21 mouse cellular contexts compared by ENCODE assay signal in the genomic region with DNA sequence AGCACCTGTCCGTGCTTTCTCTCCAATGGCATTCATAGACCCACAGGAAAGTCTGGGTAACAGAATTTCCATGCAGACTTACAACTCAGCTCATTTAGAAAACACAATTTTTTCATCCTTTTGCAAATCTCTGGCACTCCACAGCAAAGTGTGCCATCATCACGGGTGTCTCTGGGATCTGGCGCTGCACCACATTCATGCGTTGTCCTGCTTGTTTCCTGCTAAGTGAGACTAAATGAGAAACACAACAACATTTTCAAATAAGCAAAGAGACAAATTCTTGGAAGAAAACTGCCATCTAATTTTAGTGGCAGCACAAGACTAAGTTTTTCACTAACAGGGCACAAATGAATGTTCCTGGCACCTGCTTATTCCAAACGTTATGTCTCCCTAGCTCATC.
DNase-seq lines count a peak whose midpoint lies in the region; ATAC-seq lines count a peak whose summit lies in the region.
"Had no signal": no experiment of that assay in that cellular context is flagged by ENCODE, and none has a peak within 500 bp of the region (broad histone marks: within the 10 kb centered on the region; RNA-seq: fewer than 3 reads in every experiment).

No protein-coding gene starts in this region.

- DNase-seq in frontal cortex, adult 2 months (ENCODE audit: extremely low spot score in 1 of 2, low spot score in 1 of 2): no peak
- DNase-seq in layer of hippocampus, postnatal 14 days (ENCODE audit: low spot score in 2 of 2): peak; percentile 6 to 20
- no peak for DNase-seq in layer of hippocampus, postnatal 10 days (ENCODE audit: low spot score in 2 of 2)
- DNase-seq in right cerebral cortex, postnatal 4 days: peak; percentile 22
- no peak for DNase-seq in right cerebral cortex, postnatal 14 days
- DNase-seq: adrenal gland, postnatal 10 days; adrenal gland, postnatal 36 days; B cell, adult 2 months; cerebellum, adult 11 months; cerebellum, adult 2 months; cerebellum, adult 9-11 months; cerebellum, postnatal 25 days; gastrocnemius, postnatal 25 days; heart, adult 2 months; heart, postnatal 14 days; heart, postnatal 4 days had no signal

- ATAC-seq in frontal cortex, adult (ENCODE audit: low TSS enrichment): peak; percentile 27; the same call in 1 of the 2 replicates
- ATAC-seq: forebrain, embryonic 15.5 days; hindbrain, postnatal 0 days; inflammation-experienced regulatory T-cells, adult 6 months; Patski had no signal

Comparison
In these comparisons a context has a peak if more than half of its experiments do, and no peak if none do; other contexts are left out.
1. DNase-seq: peak in layer of hippocampus, postnatal 14 days (2 of 2) and right cerebral cortex, postnatal 4 days (single experiment); none in frontal cortex, adult 2 months (0 of 2), layer of hippocampus, postnatal 10 days (0 of 2) and right cerebral cortex, postnatal 14 days (single experiment).